Mouse (Mus musculus) layer of hippocampus, adult 9-11 months (tissue): ENCODE measurements around the gene Inafm2.

Experiments used
- DNase-seq: peaks from one replicate; pipeline ENCODE4 v3.0.0; 2022

The Inafm2 gene

GRCm38 (mm10) chr2:118745232-118745884 lies at the start of gene Inafm2:
Inafm2 (plus strand) TSS chr2:118745758.
- peak; percentile 93 for DNase-seq

GRCm38 (mm10) chr2:118696451-118697308 lies 48.9 kb upstream of the Inafm2 start:
- no peak for DNase-seq

GRCm38 (mm10) chr2:118697311-118697877 lies 48.2 kb upstream of the Inafm2 start:
- no peak for DNase-seq

- DNase-seq, result no peak
Measured at GRCm38 (mm10) chr2:118697955-118698354, 47.6 kb upstream of the Inafm2 start.

GRCm38 (mm10) chr2:118700179-118701062 lies 45.1 kb upstream of the Inafm2 start:
- DNase-seq, result no peak

GRCm38 (mm10) chr2:118701161-118701560 lies 44.4 kb upstream of the Inafm2 start:
- no peak for DNase-seq

GRCm38 (mm10) chr2:118701971-118702882 lies 43.3 kb upstream of the Inafm2 start:
- DNase-seq, result no peak

- no peak for DNase-seq
Measured at GRCm38 (mm10) chr2:118702883-118703761, 42.4 kb upstream of the Inafm2 start.

GRCm38 (mm10) chr2:118703913-118704730 lies 41.4 kb upstream of the Inafm2 start, which contains the start of gene Ankrd63:
Ankrd63 (minus strand) TSS chr2:118703963.
- DNase-seq, result no peak

- DNase-seq, result no peak
Measured at GRCm38 (mm10) chr2:118706436-118706835, 39.1 kb upstream of the Inafm2 start.

- DNase-seq, result no peak
Measured at GRCm38 (mm10) chr2:118708472-118708871, 37.1 kb upstream of the Inafm2 start.

- no peak for DNase-seq
Measured at GRCm38 (mm10) chr2:118709655-118710221, 35.8 kb upstream of the Inafm2 start.

GRCm38 (mm10) chr2:118711038-118711494 lies 34.5 kb upstream of the Inafm2 start:
- no peak for DNase-seq

- no peak for DNase-seq
Measured at GRCm38 (mm10) chr2:118713631-118714030, 31.9 kb upstream of the Inafm2 start.

- peak; percentile 79 for DNase-seq
Measured at GRCm38 (mm10) chr2:118714230-118714629, 31.3 kb upstream of the Inafm2 start.

- DNase-seq, result no peak
Measured at GRCm38 (mm10) chr2:118716677-118717076, 28.9 kb upstream of the Inafm2 start.

- DNase-seq, result no peak
Measured at GRCm38 (mm10) chr2:118723693-118724486, 21.7 kb upstream of the Inafm2 start.

GRCm38 (mm10) chr2:118725511-118725910 lies 20.0 kb upstream of the Inafm2 start:
- no peak for DNase-seq
